31 mouse cellular contexts compared by ENCODE assay signal in genomic region chr8:124700271-124700670, GRCm38 (mm10). TPM values are rescaled to one million over a fixed set of nuclear protein-coding genes. Genes with fewer than 3 reads are reported as not detected.
DNase-seq lines count a peak whose midpoint lies in the region; ATAC-seq and TF ChIP-seq lines count a peak whose summit lies in the region.
"Had no signal": no experiment of that assay in that cellular context is flagged by ENCODE, and none has a peak within 500 bp of the region (broad histone marks: within the 10 kb centered on the region; RNA-seq: fewer than 3 reads in every experiment).

No protein-coding gene starts in this region.

- no peak overlapping the region for H3K9ac ChIP-seq in hindbrain, embryonic 12.5 days
- H3K9ac ChIP-seq: forebrain, embryonic 13.5 days; hindbrain, embryonic 15.5 days; intestine, embryonic 15.5 days; limb, embryonic 15.5 days; liver, embryonic 14.5 days; lung, embryonic 14.5 days; neural tube, embryonic 15.5 days had no signal

- no peak overlapping the region for H3K4me3 ChIP-seq in spleen, adult 2 months (ENCODE audit: extremely low read depth, insufficient read depth, insufficient read length)
- H3K4me3 ChIP-seq in hindbrain, embryonic 12.5 days: no peak overlapping the region
- H3K4me3 ChIP-seq: forebrain, embryonic 13.5 days; hindbrain, embryonic 15.5 days; intestine, embryonic 15.5 days; limb, embryonic 10.5 days; limb, embryonic 15.5 days; neural tube, embryonic 15.5 days had no signal

- H3K4me2 ChIP-seq in hindbrain, embryonic 12.5 days (replicated peaks): no peak overlapping the region
- H3K4me2 ChIP-seq: forebrain, embryonic 13.5 days; heart, embryonic 11.5 days; hindbrain, embryonic 15.5 days; intestine, embryonic 15.5 days; limb, embryonic 15.5 days; lung, embryonic 14.5 days; neural tube, embryonic 15.5 days had no signal

- ATAC-seq in activated CD4-positive, CD25-positive, alpha-beta regulatory T cell, adult 4 months: peak; percentile 30
- peak; percentile 20 for ATAC-seq in inflammation-experienced regulatory T-cells, adult 6 months
- ATAC-seq in hindbrain, embryonic 12.5 days (ENCODE audit: low FRiP score): no peak
- ATAC-seq: forebrain, embryonic 13.5 days; intestine, embryonic 15.5 days; Patski had no signal

- no peak for TF ChIP-seq CTCF in spleen, adult 2 months (IDR thresholded peaks at IDR 0.05; ENCODE audit: extremely low read depth, insufficient read depth, insufficient read length, insufficient replicate concordance)

- no peak for DNase-seq in spleen, adult 2 months (ENCODE audit: low read depth in 1 of 2, low spot score in 2 of 2)
- DNase-seq in spleen, adult 12 weeks (ENCODE audit: low spot score): no peak
- DNase-seq in thymus, postnatal 36 days: peak; percentile 40 to 51
- no peak for DNase-seq in layer of hippocampus, postnatal 14 days (ENCODE audit: low spot score in 2 of 2)
- DNase-seq: adrenal gland, postnatal 14 days; cerebellum, adult 2 months; cerebellum, postnatal 25 days; gastrocnemius, postnatal 25 days; heart, adult 11 months; heart, postnatal 4 days; kidney, adult 2 months; kidney, postnatal 4 days; layer of hippocampus, postnatal 36 days; lung, embryonic 14.5 days; lung, postnatal 14 days; midbrain, embryonic 14.5 days; right cerebral cortex, adult 18-20 months had no signal

- TF ChIP-seq POLR2A in spleen, adult 2 months (IDR thresholded peaks at IDR 0.05; ENCODE audit: low read depth, low read length): no peak; the same call in 1 of the 2 replicates

- no peaks in the 10 kb centered on the region for H3K9me3 ChIP-seq in hindbrain, embryonic 12.5 days (replicated peaks)
- H3K9me3 ChIP-seq: forebrain, embryonic 13.5 days; hindbrain, embryonic 15.5 days; intestine, embryonic 15.5 days; limb, embryonic 10.5 days; limb, embryonic 15.5 days; neural tube, embryonic 15.5 days had no signal

- 58% methylated on average over 5 of the region's 5 CpGs for WGBS in spleen, adult 2 months
- 94% methylated on average over 5 of the region's 5 CpGs for WGBS in hindbrain, embryonic 12.5 days

- peaks cover 27% of the 10 kb centered on the region; the same call in 1 of the 2 replicates for H3K4me1 ChIP-seq in spleen, adult 2 months (ENCODE audit: control insufficient read depth, insufficient read depth, insufficient read length)
- no peaks in the 10 kb centered on the region for H3K4me1 ChIP-seq in hindbrain, embryonic 12.5 days
- H3K4me1 ChIP-seq: forebrain, embryonic 13.5 days; hindbrain, embryonic 15.5 days; limb, embryonic 10.5 days; limb, embryonic 15.5 days; neural tube, embryonic 15.5 days had no signal

- H3K36me3 ChIP-seq in spleen, adult 2 months (ENCODE audit: control insufficient read depth, insufficient read depth, low read length): 0 out of 2 replicates have a peak, but pooled peaks cover 6% of the 10 kb centered on the region
- H3K36me3 ChIP-seq in hindbrain, embryonic 12.5 days: peaks cover 66% of the 10 kb centered on the region
- H3K36me3 ChIP-seq: intestine, embryonic 15.5 days had no signal

- H3K27ac ChIP-seq in spleen, adult 2 months (ENCODE audit: insufficient read depth, low read length): peak overlapping the region; percentile 95
- no peak overlapping the region for H3K27ac ChIP-seq in hindbrain, embryonic 12.5 days
- H3K27ac ChIP-seq: forebrain, embryonic 13.5 days; hindbrain, embryonic 15.5 days; intestine, embryonic 15.5 days; kidney, postnatal 0 days; limb, embryonic 10.5 days; limb, embryonic 15.5 days; liver, embryonic 14.5 days; neural tube, embryonic 15.5 days had no signal

- H3K27me3 ChIP-seq in spleen, adult 2 months (ENCODE audit: control insufficient read depth, insufficient read depth, low read length): no peaks in the 10 kb centered on the region
- H3K27me3 ChIP-seq in hindbrain, embryonic 12.5 days: no peaks in the 10 kb centered on the region
- H3K27me3 ChIP-seq: forebrain, embryonic 13.5 days; hindbrain, embryonic 15.5 days; intestine, embryonic 15.5 days; limb, embryonic 15.5 days; neural tube, embryonic 15.5 days; Patski had no signal

RNA-seq across cellular contexts. Expression of gene Ttc13, which starts 21.5 kb away (rescaled TPM):
- 18.5 and 21.1 TPM in 2 replicates for polyA plus RNA-seq in spleen, adult 2 months (2012; rRNA removed)
- 10 to 100 TPM; 31.1 to 42.0 TPM for polyA plus RNA-seq in activated CD4-positive, CD25-positive, alpha-beta regulatory T cell, adult 4 months (2017; shearing (Covaris generic))
- polyA plus RNA-seq in inflammation-experienced regulatory T-cells, adult 6 months (2017; shearing (Covaris generic)): 10 to 100 TPM; 26.1 to 40.4 (median 39.4) TPM
- 61.4 and 62.2 TPM in 2 replicates for polyA plus RNA-seq in hindbrain, embryonic 12.5 days (2016; fragmentation: Nextera tagmentation; extraction: Ambion mirVana)
- 10 to 100 TPM; 51.8 to 54.9 TPM for total RNA-seq in layer of hippocampus, postnatal 14 days (2021)

RNA-seq across cellular contexts. Expression of gene Arv1, which starts 21.7 kb away (rescaled TPM):
- 18.0 and 19.4 TPM in 2 replicates for polyA plus RNA-seq in spleen, adult 2 months (2012; rRNA removed)
- polyA plus RNA-seq in activated CD4-positive, CD25-positive, alpha-beta regulatory T cell, adult 4 months (2017; shearing (Covaris generic)): 10 to 100 TPM; 19.8 to 21.9 TPM
- polyA plus RNA-seq in inflammation-experienced regulatory T-cells, adult 6 months (2017; shearing (Covaris generic)): 10 to 100 TPM; 19.0 to 33.2 (median 27.3) TPM
- 33.4 and 37.7 TPM in 2 replicates for polyA plus RNA-seq in hindbrain, embryonic 12.5 days (2016; fragmentation: Nextera tagmentation; extraction: Ambion mirVana)
- 10 to 100 TPM; 11.3 to 13.3 TPM for total RNA-seq in layer of hippocampus, postnatal 14 days (2021)

RNA-seq across cellular contexts. Expression of gene 2310022B05Rik, which starts 37.1 kb away (rescaled TPM):
- polyA plus RNA-seq in spleen, adult 2 months (2012; rRNA removed): 31.6 and 40.7 TPM in 2 replicates
- 1 to 10 TPM in 1 of 2 experiments, under 1 TPM in 1; 0.82 to 1.3 TPM for polyA plus RNA-seq in activated CD4-positive, CD25-positive, alpha-beta regulatory T cell, adult 4 months (2017; shearing (Covaris generic))
- polyA plus RNA-seq in inflammation-experienced regulatory T-cells, adult 6 months (2017; shearing (Covaris generic)): 1 to 10 TPM in 2 of 3 experiments, under 1 TPM in 1; 0.60 to 1.6 (median 1.6) TPM
- polyA plus RNA-seq in hindbrain, embryonic 12.5 days (2016; fragmentation: Nextera tagmentation; extraction: Ambion mirVana): 26.6 and 31.2 TPM in 2 replicates
- 10 to 100 TPM; 94.7 to 99.2 TPM for total RNA-seq in layer of hippocampus, postnatal 14 days (2021)

RNA-seq across cellular contexts. Expression of gene Fam89a, which starts 51.4 kb away (rescaled TPM):
- 1.2 and 1.5 TPM in 2 replicates for polyA plus RNA-seq in spleen, adult 2 months (2012; rRNA removed)
- 1 to 10 TPM in 1 of 2 experiments, under 1 TPM in 1; 0.50 to 1.1 TPM for polyA plus RNA-seq in activated CD4-positive, CD25-positive, alpha-beta regulatory T cell, adult 4 months (2017; shearing (Covaris generic))
- polyA plus RNA-seq in inflammation-experienced regulatory T-cells, adult 6 months (2017; shearing (Covaris generic)): under 1 TPM in 2 of 3 experiments, not detected in 1; 0.75 to 0.80 TPM
- polyA plus RNA-seq in hindbrain, embryonic 12.5 days (2016; fragmentation: Nextera tagmentation; extraction: Ambion mirVana): 5.1 and 6.0 TPM in 2 replicates
- total RNA-seq in layer of hippocampus, postnatal 14 days (2021): under 1 TPM; 0.67 to 0.97 TPM
- total RNA-seq: left cerebral cortex, postnatal 10 days had no signal

Comparison
In these comparisons a context has a peak if more than half of its experiments do, and no peak if none do; other contexts are left out.
1. DNase-seq: peak in thymus, postnatal 36 days (2 of 2); none in spleen, adult 2 months (0 of 2), spleen, adult 12 weeks (single experiment) and layer of hippocampus, postnatal 14 days (0 of 2).
2. RNA of gene 2310022B05Rik, which starts 37.1 kb away (polyA plus RNA-seq): 31.6 to 40.7 TPM in spleen, adult 2 months and 26.6 to 31.2 TPM in hindbrain, embryonic 12.5 days; 0.60 to 1.6 TPM in inflammation-experienced regulatory T-cells, adult 6 months and 0.82 to 1.3 TPM in activated CD4-positive, CD25-positive, alpha-beta regulatory T cell, adult 4 months; every median in the first group is over 10 times any median in the second.